Mouse (Mus musculus) liver, embryonic 14.5 days (tissue): Measurements from ENCODE around the gene Sult5a1.

Source experiments
- CTCF ChIP-seq: IDR thresholded peaks from 2 replicates; pipeline ENCODE4 v1.5.1; 2016; ENCODE audit warnings: antibody characterized with exemption, low read depth, control low read depth
- EP300 ChIP-seq: IDR thresholded peaks from 2 replicates; pipeline ENCODE4 v1.6.1; 2016; ENCODE audit warnings: antibody characterized with exemption, low read depth

- TF ChIP-seq CTCF (peak; percentile 86), EP300 (no peak)
These were observed 47.5 kb downstream of the Sult5a1 start for GRCm38 (mm10) chr8:123110649-123111048.
